Mouse (Mus musculus) megakaryocyte progenitor cell, adult 5-6 weeks (primary cell): Measurements from ENCODE around the gene Pck1. TPM values are rescaled to one million over a fixed set of nuclear protein-coding genes. Genes with fewer than 3 reads are reported as not detected.

Experiments
- ATAC-seq: replicated peaks from 2 replicates; pipeline ENCODE4 v1.8.0; 2016; ENCODE audit warnings: mild to moderate bottlenecking, moderate TSS enrichment, inconsistent platforms; ENCODE audit not compliant: poor library complexity
- total RNA-seq, 2 experiments: library from RNA; stranded (forward) in 1 of 2; stranded (reverse) in 1 of 2; fragments of 157-497, 149-512 nt in 1 of 2; fragments of 200-1000 nt in 1 of 2; gene quantifications; 2 replicates each; pipeline versions ENCODE4 v1.2.3 to v1.2.4; 2015 to 2017

Pck1 gene
- total RNA-seq, 2 experiments from 2014 or later: not detected

GRCm38 (mm10) chr2:173202924-173203689 lies 50.3 kb downstream of the Pck1 start:
- ATAC-seq: no peak

- ATAC-seq: no peak
Measured at GRCm38 (mm10) chr2:173203726-173204125, 50.9 kb downstream of the Pck1 start.

GRCm38 (mm10) chr2:173204671-173205070 lies 51.8 kb downstream of the Pck1 start:
- no peak for ATAC-seq

- no peak for ATAC-seq
Measured at GRCm38 (mm10) chr2:173205563-173206099, 52.8 kb downstream of the Pck1 start.

GRCm38 (mm10) chr2:173207051-173207450 lies 54.2 kb downstream of the Pck1 start:
- ATAC-seq: no peak

Other genes starting within 250 kb of the Pck1 start
- gene Bmp7, start 212.7 kb upstream of the Pck1 start, total RNA-seq (2015): 0.10 TPM in 1 of 2 replicates, not detected in the other
- not detected in 2 replicates for gene Bmp7, start 212.7 kb upstream of the Pck1 start, total RNA-seq (2017)
- gene Spo11, start 175.3 kb upstream of the Pck1 start, total RNA-seq (2015): not detected in 2 replicates
- not detected in 2 replicates for gene Spo11, start 175.3 kb upstream of the Pck1 start, total RNA-seq (2017)
- gene Rae1, start 152.9 kb upstream of the Pck1 start, total RNA-seq (2015): 121 and 128 TPM in 2 replicates
- 72.9 and 76.3 TPM in 2 replicates for gene Rae1, start 152.9 kb upstream of the Pck1 start, total RNA-seq (2017)
- gene Rbm38, start 132.6 kb upstream of the Pck1 start, total RNA-seq (2015): 130 and 153 TPM in 2 replicates
- gene Rbm38, start 132.6 kb upstream of the Pck1 start, total RNA-seq (2017): 50.3 and 55.9 TPM in 2 replicates
- gene Ctcfl, start 33.5 kb upstream of the Pck1 start, total RNA-seq (2015): not detected in 2 replicates
- gene Ctcfl, start 33.5 kb upstream of the Pck1 start, total RNA-seq (2017): not detected in 2 replicates
- 2.0 and 5.3 TPM in 2 replicates for gene Zbp1, start 65.9 kb downstream of the Pck1 start, total RNA-seq (2015)
- 2.5 and 2.9 TPM in 2 replicates for gene Zbp1, start 65.9 kb downstream of the Pck1 start, total RNA-seq (2017)
- 0.17 and 0.32 TPM in 2 replicates for gene Pmepa1, start 123.5 kb downstream of the Pck1 start, total RNA-seq (2015)
- 0.12 and 0.24 TPM in 2 replicates for gene Pmepa1, start 123.5 kb downstream of the Pck1 start, total RNA-seq (2017)